Mouse (Mus musculus) kidney, adult 2 months (tissue): ENCODE measurements around the gene Sytl2. TPM values are rescaled to one million over a fixed set of nuclear protein-coding genes. Genes with fewer than 3 reads are reported as not detected.

Experiments
- DNase-seq: peaks from one replicate; pipeline ENCODE4 v3.0.0; 2021
- H3K27ac ChIP-seq: fragments of 200-500 bp; 2 replicates; pipeline ENCODE4 v1.5.1; 2012; ENCODE audit warnings: low read depth, low read length, control low read depth, inconsistent platforms; ENCODE audit not compliant: insufficient read depth
- H3K27me3 ChIP-seq: fragments of 200-500 bp; replicated peaks from 2 replicates; pipeline ENCODE4 v1.6.1; 2012; ENCODE audit warnings: mild to moderate bottlenecking, moderate library complexity, low read length, inconsistent platforms; ENCODE audit not compliant: control insufficient read depth, insufficient read depth
- H3K36me3 ChIP-seq: fragments of 200-500 bp; 2 replicates; pipeline ENCODE4 v1.6.1; 2012; ENCODE audit warnings: mild to moderate bottlenecking, moderate library complexity, low read length, inconsistent platforms; ENCODE audit not compliant: control insufficient read depth, insufficient read depth
- H3K4me1 ChIP-seq: fragments of 200-500 bp; 2 replicates; pipeline ENCODE4 v1.6.1; 2011; ENCODE audit warnings: low read length; ENCODE audit not compliant: control insufficient read depth, insufficient read depth
- H3K4me3 ChIP-seq: fragments of 200-500 bp; 2 replicates; pipeline ENCODE4 v1.5.1; 2011; ENCODE audit warnings: mild to moderate bottlenecking, low read depth, low read length, control low read depth; ENCODE audit not compliant: insufficient read depth
- CTCF ChIP-seq: fragments of 200-500 bp; conservative IDR thresholded peaks from 2 replicates; pipeline ENCODE4 v1.5.1; 2011; ENCODE audit warnings: low read depth, mild to moderate bottlenecking, control low read depth, low read length, moderate library complexity, mixed read lengths; ENCODE audit not compliant: insufficient read depth, insufficient read length
- POLR2A ChIP-seq: fragments of 200-500 bp; IDR thresholded peaks from one replicate; pipeline ENCODE4 v1.6.1; 2011; ENCODE audit warnings: low read depth, low read length, control low read depth
- WGBS: fragments of 180-500 bp; shearing (Covaris S2); methylation state at CpG from one replicate; pipeline ENCODE4 v1.1.7; 2018; 5-methylcytosine and 5-hydroxymethylcytosine counted together
- polyA plus RNA-seq: library from polyadenylated mRNA; depleted of rRNA; stranded (reverse); fragments of >200 nt; gene quantifications from 2 replicates; pipeline ENCODE4 v1.2.3, GENCODE M21; 2012

Gene Sytl2
- polyA plus RNA-seq, 1 experiment: 9.0 TPM

GRCm38 (mm10) chr7:90426020-90427001 lies 124.3 kb downstream of the Sytl2 start, which contains the start of gene Ccdc89:
TSS of gene Ccdc89 (plus strand) at chr7:90426577.
- Histone ChIP-seq H3K27ac (no peak within 1 kb of the TSS), H3K36me3 (no peaks in the 10 kb centered on the region), H3K4me3 (peak within 1 kb of the TSS; percentile 60), H3K4me1 (no peaks in the 10 kb centered on the region), H3K27me3 (no peaks in the 10 kb centered on the region)
- no peak for TF ChIP-seq CTCF
- TF ChIP-seq POLR2A: no peak
- peak; percentile 93 for DNase-seq
- WGBS: 21% methylated on average over 29 of the region's 29 CpGs

- Histone ChIP-seq H3K36me3 (no peaks in the 10 kb centered on the region), H3K27ac (no peak overlapping the region), H3K27me3 (no peaks in the 10 kb centered on the region), H3K4me1 (no peaks in the 10 kb centered on the region), H3K4me3 (no peak overlapping the region)
- WGBS: 77% methylated on average over 9 of the region's 9 CpGs
- TF ChIP-seq POLR2A (no peak), CTCF (no peak)
- DNase-seq: no peak
These were observed 125.0 kb downstream of the Sytl2 start for GRCm38 (mm10) chr7:90427006-90427405.

DNA sequence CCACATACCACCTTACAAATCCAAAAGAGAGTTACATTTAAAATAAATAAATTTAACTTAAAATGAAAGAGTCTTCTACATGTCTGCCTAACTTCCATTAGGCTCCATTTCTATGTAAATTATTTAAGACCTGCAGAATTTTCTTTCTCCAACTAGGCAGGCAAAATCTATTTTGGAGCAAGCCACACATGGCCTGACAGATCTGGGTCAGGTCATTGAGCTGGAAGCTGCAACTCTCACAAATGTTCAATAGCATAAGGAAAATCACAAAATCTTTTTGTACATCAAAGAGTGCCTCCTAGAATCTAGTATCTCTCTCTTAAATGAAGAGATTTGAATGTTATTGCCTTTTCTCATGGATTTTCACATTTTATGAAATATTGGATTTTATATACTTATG lies 130.2 kb downstream of the Sytl2 start:
- TF ChIP-seq POLR2A (no peak), CTCF (no peak)
- Histone ChIP-seq H3K36me3 (no peaks in the 10 kb centered on the region), H3K4me3 (no peak overlapping the region), H3K27ac (no peak overlapping the region), H3K4me1 (no peaks in the 10 kb centered on the region), H3K27me3 (no peaks in the 10 kb centered on the region)
- no peak for DNase-seq

- TF ChIP-seq CTCF: no peak
- TF ChIP-seq POLR2A: no peak
- H3K4me3 ChIP-seq: no peak overlapping the region
- H3K36me3 ChIP-seq: no peaks in the 10 kb centered on the region
- H3K27ac ChIP-seq: no peak overlapping the region
- 86% methylated on average over 4 of the region's 4 CpGs for WGBS
- H3K27me3 ChIP-seq: no peaks in the 10 kb centered on the region
- peaks cover 7% of the 10 kb centered on the region; the same call in 1 of the 2 replicates for H3K4me1 ChIP-seq
- DNase-seq: no peak
These were observed 138.0 kb downstream of the Sytl2 start for GRCm38 (mm10) chr7:90440044-90440443.

DNA sequence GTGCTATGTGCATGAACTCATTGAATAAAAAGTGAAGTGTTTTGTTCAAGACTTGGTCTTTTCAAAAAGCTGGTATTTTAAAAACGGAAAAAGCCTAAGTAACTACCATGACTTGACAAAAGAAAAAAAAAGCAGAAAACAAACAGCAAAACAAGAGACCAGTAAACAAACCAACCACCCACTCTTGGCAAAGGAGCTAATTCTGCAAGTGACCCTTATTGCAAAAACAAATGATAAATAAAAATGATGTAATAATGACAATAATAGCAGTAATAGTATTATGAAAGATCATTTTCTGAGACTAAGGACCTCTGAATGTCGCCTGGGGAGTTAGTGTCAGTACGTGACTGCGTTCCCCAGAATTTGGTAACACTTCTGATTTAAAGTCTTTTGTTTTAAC lies 140.0 kb downstream of the Sytl2 start:
- H3K27me3 ChIP-seq: no peaks in the 10 kb centered on the region
- 9% methylated on average over 4 of the region's 4 CpGs for WGBS
- no peak for TF ChIP-seq CTCF
- no peak for TF ChIP-seq POLR2A
- H3K36me3 ChIP-seq: no peaks in the 10 kb centered on the region
- no peak for DNase-seq
- peak overlapping the region; percentile 17; the same call in 1 of the 2 replicates for H3K4me3 ChIP-seq
- peaks cover 7% of the 10 kb centered on the region; the same call in 1 of the 2 replicates for H3K4me1 ChIP-seq
- peak overlapping the region; percentile 64 for H3K27ac ChIP-seq

- peak within 1 kb of the TSS; percentile 86 for H3K4me3 ChIP-seq
- peaks cover 7% of the 10 kb centered on the region; the same call in 1 of the 2 replicates for H3K4me1 ChIP-seq
- under 1% methylated on average over 54 of the region's 54 CpGs for WGBS
- peak; percentile 99 for DNase-seq
- H3K27ac ChIP-seq: peak within 1 kb of the TSS; percentile 96
- no peak for TF ChIP-seq CTCF
- TF ChIP-seq POLR2A: peak; percentile 83
- H3K27me3 ChIP-seq: no peaks in the 10 kb centered on the region
- H3K36me3 ChIP-seq: no peaks in the 10 kb centered on the region
These were observed 140.5 kb downstream of the Sytl2 start, which contains the start of gene Crebzf for GRCm38 (mm10) chr7:90442518-90443080. TSS of gene Crebzf (plus strand) at chr7:90442729.
